Mouse (Mus musculus): ENCODE data around the gene Olfr640.

Gene Olfr640

DNA sequence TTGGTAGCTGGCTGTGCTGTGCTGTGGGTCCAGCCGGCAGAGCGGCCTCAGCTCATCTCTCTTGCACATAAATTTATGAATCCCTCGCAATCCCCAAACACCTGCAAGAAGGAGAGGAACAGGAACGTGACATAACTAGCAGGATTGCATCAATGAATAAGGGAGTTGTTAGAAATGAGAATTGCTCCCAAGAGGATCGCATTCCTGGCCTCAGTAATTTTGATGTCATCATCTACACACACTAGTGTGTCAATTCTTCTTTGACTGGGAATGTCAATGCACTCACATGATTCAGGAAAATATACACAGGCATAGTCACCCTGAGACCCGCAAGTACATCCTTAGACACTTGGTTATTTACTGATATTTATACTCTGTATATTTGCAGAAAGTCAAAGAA, at the start of gene Olfr640:
Olfr640 (minus strand) TSS at position 101 of the 400 bp plus-strand sequence.
- DNase-seq (ENCODE audit: low read depth), result no peak

- DNase-seq (ENCODE audit: low read depth), result no peak
Measured at GRCm38 (mm10) chr7:104071769-104072168, 46.4 kb upstream of the Olfr640 start, which contains the start of gene Olfr644. Gene Olfr644, minus strand, starts transcription at chr7:104071869.

GRCm38 (mm10) chr7:104061345-104061744, 36.0 kb upstream of the Olfr640 start, which contains the start of gene 4930516K23Rik:
Gene 4930516K23Rik, minus strand, starts transcription at chr7:104061445.
- no peak for DNase-seq (ENCODE audit: low read depth)

- DNase-seq (ENCODE audit: low read depth), result no peak
Measured at GRCm38 (mm10) chr7:104059215-104059614, 33.8 kb upstream of the Olfr640 start.

GRCm38 (mm10) chr7:104052566-104052965, 27.2 kb upstream of the Olfr640 start, which contains the start of gene Olfr642:
Gene Olfr642, minus strand, starts transcription at chr7:104052666.
- DNase-seq (ENCODE audit: low read depth), result no peak

DNA sequence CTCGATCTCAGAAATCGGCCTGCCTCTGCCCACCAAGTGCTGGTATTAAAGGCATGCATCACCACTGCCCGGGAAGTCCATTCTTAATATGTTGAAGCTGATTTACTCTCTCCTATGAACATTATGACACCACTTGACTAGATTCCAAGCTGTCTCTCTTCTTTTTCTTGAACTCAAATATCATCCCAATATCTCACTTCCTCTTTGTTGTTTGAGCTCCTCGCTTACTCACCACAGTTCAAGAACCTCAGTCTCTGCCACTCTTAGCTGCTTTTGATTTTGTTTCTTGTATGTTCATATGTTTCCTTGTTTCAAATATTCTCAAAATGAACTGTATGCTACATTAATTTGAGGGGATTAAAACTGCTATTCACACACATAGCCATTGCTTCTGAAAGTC, 25.4 kb upstream of the Olfr640 start:
- no peak for DNase-seq (ENCODE audit: low read depth)

DNA sequence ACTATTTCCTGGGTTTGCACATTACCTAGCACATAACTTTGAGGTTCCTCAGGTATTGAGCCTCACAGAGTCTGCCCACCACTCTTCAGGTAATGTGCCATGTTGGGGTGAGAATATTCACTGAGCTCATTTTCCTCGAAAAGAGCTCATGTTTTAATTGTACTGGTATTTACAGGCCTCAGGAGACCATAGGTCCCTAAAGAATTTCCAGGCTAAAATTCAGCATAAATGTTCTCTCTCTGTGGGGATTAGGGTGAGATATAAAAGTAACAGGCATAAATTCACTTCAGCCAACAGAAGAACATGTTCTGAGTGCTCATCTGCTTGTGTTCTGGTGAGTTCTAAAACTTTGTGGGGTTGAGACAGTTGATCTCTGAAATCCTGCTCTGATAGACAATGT, 9.8 kb upstream of the Olfr640 start, which contains the start of gene Olfr641:
Olfr641 (plus strand) TSS at position 301 of the 400 bp plus-strand sequence.
- DNase-seq (ENCODE audit: low read depth), result no peak

GRCm38 (mm10) chr7:104026978-104027377, 1.6 kb upstream of the Olfr640 start:
- no peak for DNase-seq (ENCODE audit: low read depth)

DNA sequence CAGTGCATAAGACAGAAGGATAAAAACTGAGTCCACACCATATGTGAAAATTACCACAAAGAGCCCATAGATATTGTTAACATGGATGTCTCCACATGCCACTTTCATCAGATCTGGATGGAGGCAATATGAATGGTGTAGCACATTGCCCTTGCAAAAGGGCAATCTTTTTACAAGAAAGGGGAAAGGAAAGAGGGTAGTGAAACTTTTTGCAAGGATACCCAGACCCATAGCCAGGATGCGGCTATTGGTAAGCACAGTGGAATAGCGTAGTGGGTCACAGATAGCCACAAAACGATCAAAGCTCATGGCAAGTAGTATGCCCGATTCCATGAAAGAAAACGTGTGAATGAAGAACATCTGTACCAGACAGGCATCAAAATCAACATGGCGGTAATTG, 3.7 kb downstream of the Olfr640 start:
- DNase-seq (ENCODE audit: low read depth), result no peak

DNA sequence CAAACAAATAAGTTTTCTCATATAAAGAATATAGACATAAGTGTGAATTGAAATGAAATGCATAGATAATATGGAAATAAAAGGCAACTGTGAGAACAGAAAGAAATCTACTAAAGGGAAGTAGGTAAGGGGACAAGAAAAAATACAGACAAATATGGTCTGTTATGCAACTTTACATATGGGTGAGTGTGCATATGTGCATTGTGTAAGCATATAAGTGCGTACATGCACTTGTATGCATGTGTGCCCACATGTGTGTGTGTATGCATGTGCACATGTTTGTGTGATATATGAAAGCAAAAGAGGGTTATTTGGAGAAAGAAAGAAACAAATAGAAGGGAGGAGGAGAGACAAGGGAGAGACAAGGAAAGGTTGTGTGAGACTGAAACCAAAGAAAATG, 6.4 kb downstream of the Olfr640 start:
- DNase-seq (ENCODE audit: low read depth), result no peak

GRCm38 (mm10) chr7:104017203-104017602, 8.2 kb downstream of the Olfr640 start, which contains the start of gene Olfr639:
Gene Olfr639, minus strand, starts transcription at chr7:104017303.
- no peak for DNase-seq (ENCODE audit: low read depth)

DNA sequence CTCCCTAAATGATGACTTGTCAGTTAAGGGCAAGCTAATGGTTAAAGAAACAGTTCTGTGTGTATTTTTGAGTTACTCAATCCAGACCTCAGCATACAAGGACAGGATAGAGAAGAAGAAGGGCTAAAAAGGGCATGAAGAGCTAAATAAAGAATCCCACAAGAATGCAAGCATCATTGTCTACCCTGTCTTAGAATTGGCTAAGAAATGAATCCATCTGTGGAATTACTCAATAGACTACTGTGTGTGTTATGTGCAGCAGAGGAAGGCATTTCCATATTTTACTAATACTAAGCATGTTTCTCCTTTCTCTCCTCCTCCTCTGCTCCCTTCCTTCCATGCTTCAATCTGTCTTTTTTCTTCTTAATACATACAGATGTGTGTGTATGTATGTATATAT, 26.2 kb downstream of the Olfr640 start:
- no peak for DNase-seq (ENCODE audit: low read depth)

- no peak for DNase-seq (ENCODE audit: low read depth)
Measured at GRCm38 (mm10) chr7:103998446-103998845, 26.9 kb downstream of the Olfr640 start, which contains the start of gene Olfr638. Gene Olfr638, plus strand, starts transcription at chr7:103998746.

DNA sequence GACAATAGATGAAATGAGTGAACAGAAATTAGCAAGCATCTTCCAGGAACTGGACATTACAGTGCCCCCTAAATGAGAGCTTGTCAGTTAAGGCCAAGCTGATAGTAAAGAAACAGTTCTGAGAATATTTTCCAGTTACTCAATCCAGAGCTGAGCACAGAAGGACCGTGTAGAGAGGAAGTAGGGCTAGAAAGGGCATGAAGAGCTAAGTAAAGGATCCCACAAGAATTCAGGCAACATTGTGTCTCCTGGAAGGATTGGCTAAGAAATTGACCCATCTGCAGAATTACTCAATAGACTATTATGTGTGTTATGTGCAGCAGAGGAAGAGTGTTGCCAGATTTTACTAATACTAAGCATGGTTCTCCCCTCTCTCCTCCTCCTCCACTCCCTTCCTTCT, 53.6 kb downstream of the Olfr640 start:
- no peak for DNase-seq (ENCODE audit: low read depth)

DNA sequence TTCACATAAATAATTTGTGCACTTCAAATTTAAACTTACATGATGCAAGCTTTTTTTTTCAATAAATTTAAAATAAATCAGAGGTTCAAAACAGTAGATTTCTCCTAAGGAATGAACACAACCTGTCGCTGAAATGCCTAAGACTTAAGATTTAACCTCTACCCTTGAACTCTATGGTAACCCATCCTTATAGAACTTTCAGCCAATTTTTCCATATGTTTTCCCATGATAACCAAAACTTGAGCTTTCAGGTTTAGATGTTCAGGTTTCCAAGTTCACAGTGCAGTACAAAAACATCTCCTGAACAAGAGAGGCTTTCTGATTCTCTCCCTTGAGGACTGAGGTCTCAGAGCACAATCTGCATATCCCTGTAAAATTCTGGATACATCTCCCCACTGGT, 54.5 kb downstream of the Olfr640 start, which contains the start of gene Olfr635:
Olfr635 (plus strand) TSS at position 301 of the 400 bp plus-strand sequence.
- no peak for DNase-seq (ENCODE audit: low read depth)

All from naive thymus-derived CD4-positive, alpha-beta T cell, adult 2 months (primary cell).